Mouse (Mus musculus) WW6 (cell line): ENCODE results near the gene Kifc1.

Experiments used
- DNase-seq: peaks from one replicate; pipeline ENCODE4 v3.0.0-alpha.2; 2013; ENCODE audit warnings: low read depth, low spot score

Kifc1 gene

GRCm38 (mm10) chr17:33844196-33844595, 46.3 kb downstream of the Kifc1 start:
- no peak for DNase-seq

- DNase-seq, result peak; percentile 77
These were observed 47.3 kb downstream of the Kifc1 start, which contains the start of gene Cd320 for GRCm38 (mm10) chr17:33842966-33843795. TSS of gene Cd320 (plus strand) at chr17:33843091.

- DNase-seq, result no peak
These were observed 60.9 kb downstream of the Kifc1 start for GRCm38 (mm10) chr17:33829561-33829960.

GRCm38 (mm10) chr17:33828892-33829291, 61.6 kb downstream of the Kifc1 start:
- no peak for DNase-seq

- no peak for DNase-seq
These were observed 63.6 kb downstream of the Kifc1 start for GRCm38 (mm10) chr17:33826850-33827249.
